Mouse (Mus musculus): ENCODE measurements around the gene Slco3a1. TPM values are rescaled to one million over a fixed set of nuclear protein-coding genes. Genes with fewer than 3 reads are reported as not detected.

The Slco3a1 gene
- polyA plus RNA-seq, 1 experiment from 2014 or later = 7.0 TPM

DNA sequence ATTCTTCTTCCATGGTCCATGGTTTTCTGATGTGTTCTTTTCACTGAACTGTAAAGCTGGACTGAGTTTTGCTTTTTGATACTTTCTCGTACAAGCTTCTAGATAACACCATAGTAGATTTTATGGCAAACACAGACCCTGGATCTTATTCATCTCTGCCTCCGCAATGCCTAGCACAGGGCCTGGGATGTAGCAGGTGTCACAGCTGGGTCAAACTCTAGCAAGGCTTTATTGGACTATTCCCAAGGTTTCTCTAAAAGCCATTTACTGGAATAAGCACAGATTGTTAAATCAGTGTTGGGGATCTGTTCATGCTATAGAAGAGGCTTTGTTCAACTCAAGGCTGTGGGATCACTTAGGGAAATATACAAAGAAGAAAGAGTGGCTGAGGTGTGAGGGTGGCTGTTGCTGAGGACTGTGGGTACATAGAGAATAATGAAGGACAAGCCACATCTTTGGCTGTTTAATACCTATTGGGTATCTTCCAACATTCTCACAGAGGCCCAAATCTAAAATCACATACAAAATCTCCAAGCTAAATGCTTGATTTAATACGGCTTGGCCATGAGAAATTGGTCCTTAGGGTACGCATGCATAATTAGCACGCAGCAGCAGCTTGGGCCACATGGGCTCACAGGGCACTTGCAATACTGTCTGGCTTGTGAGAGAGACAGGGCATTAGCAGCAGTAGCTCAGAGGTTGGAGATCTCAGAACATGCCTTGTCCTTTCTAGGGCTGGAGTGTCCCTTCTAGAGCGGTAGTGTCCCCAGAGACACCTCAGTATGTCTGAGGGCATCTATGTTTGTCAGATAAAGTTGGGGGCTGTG, 241.1 kb downstream of the Slco3a1 start:
- H3K4me1 ChIP-seq = no peaks in the 10 kb centered on the region
- no peaks in the 10 kb centered on the region for H3K9me3 ChIP-seq (replicated peaks)
- WGBS = 92% methylated on average over 6 of the region's 6 CpGs
- no peak overlapping the region for H3K27ac ChIP-seq (replicated peaks)
- H3K36me3 ChIP-seq = no peaks in the 10 kb centered on the region
- H3K27me3 ChIP-seq (ENCODE audit: low read depth, poor library complexity, severe bottlenecking) = no peaks in the 10 kb centered on the region
- DNase-seq (ENCODE audit: low spot score) = no peak
- H3K4me3 ChIP-seq = no peak overlapping the region

GRCm38 (mm10) chr7:74311536-74311935, 243.0 kb downstream of the Slco3a1 start:
- 64% methylated on average over 4 of the region's 4 CpGs for WGBS

GRCm38 (mm10) chr7:74303611-74304300, 250.8 kb downstream of the Slco3a1 start:
- Histone ChIP-seq H3K9me3 (replicated peaks) (no peaks in the 10 kb centered on the region), H3K4me3 (no peak overlapping the region), H3K4me1 (0 out of 2 replicates have a peak, but pooled peaks cover 6% of the 10 kb centered on the region), H3K27me3 (ENCODE audit: low read depth, poor library complexity, severe bottlenecking) (no peaks in the 10 kb centered on the region), H3K36me3 (no peaks in the 10 kb centered on the region), H3K27ac (replicated peaks) (no peak overlapping the region)
- DNase-seq (ENCODE audit: low spot score) = no peak
- WGBS = 77% methylated on average over 14 of the region's 14 CpGs

More at GRCm38 (mm10) chr7:74311536-74311935, 243.0 kb downstream of the Slco3a1 start:
- H3K4me1 ChIP-seq = no peaks in the 10 kb centered on the region
- no peak overlapping the region for H3K4me3 ChIP-seq
- H3K27ac ChIP-seq (replicated peaks) = no peak overlapping the region
- DNase-seq (ENCODE audit: low spot score) = no peak
- no peaks in the 10 kb centered on the region for H3K9me3 ChIP-seq (replicated peaks)
- H3K36me3 ChIP-seq = no peaks in the 10 kb centered on the region
- no peaks in the 10 kb centered on the region for H3K27me3 ChIP-seq (ENCODE audit: low read depth, poor library complexity, severe bottlenecking)

GRCm38 (mm10) chr7:74303081-74303480, 251.5 kb downstream of the Slco3a1 start:
- no peaks in the 10 kb centered on the region for H3K9me3 ChIP-seq (replicated peaks)
- no peak overlapping the region for H3K4me3 ChIP-seq
- no peak overlapping the region for H3K27ac ChIP-seq (replicated peaks)
- 80% methylated on average over 5 of the region's 5 CpGs for WGBS
- no peaks in the 10 kb centered on the region for H3K36me3 ChIP-seq
- no peaks in the 10 kb centered on the region for H3K27me3 ChIP-seq (ENCODE audit: low read depth, poor library complexity, severe bottlenecking)
- H3K4me1 ChIP-seq = 0 out of 2 replicates have a peak, but pooled peaks cover 6% of the 10 kb centered on the region
- DNase-seq (ENCODE audit: low spot score) = no peak

GRCm38 (mm10) chr7:74286531-74286930, 268.0 kb downstream of the Slco3a1 start:
- Histone ChIP-seq H3K36me3 (no peaks in the 10 kb centered on the region), H3K4me3 (no peak overlapping the region), H3K27me3 (ENCODE audit: low read depth, poor library complexity, severe bottlenecking) (no peaks in the 10 kb centered on the region), H3K4me1 (peaks cover 5% of the 10 kb centered on the region; the same call in 1 of the 2 replicates), H3K27ac (replicated peaks) (no peak overlapping the region), H3K9me3 (replicated peaks) (no peaks in the 10 kb centered on the region)
- no peak for DNase-seq (ENCODE audit: low spot score)
- 86% methylated on average over 4 of the region's 4 CpGs for WGBS

- no peak for DNase-seq (ENCODE audit: low spot score)
- no peaks in the 10 kb centered on the region for H3K36me3 ChIP-seq
- no peaks in the 10 kb centered on the region for H3K9me3 ChIP-seq (replicated peaks)
- H3K4me3 ChIP-seq = no peak overlapping the region
- no peak overlapping the region for H3K27ac ChIP-seq (replicated peaks)
- 90% methylated on average over 2 of the region's 2 CpGs for WGBS
- no peaks in the 10 kb centered on the region for H3K4me1 ChIP-seq
- no peaks in the 10 kb centered on the region for H3K27me3 ChIP-seq (ENCODE audit: low read depth, poor library complexity, severe bottlenecking)
Measured at GRCm38 (mm10) chr7:74280371-74280770, 274.2 kb downstream of the Slco3a1 start.

DNA sequence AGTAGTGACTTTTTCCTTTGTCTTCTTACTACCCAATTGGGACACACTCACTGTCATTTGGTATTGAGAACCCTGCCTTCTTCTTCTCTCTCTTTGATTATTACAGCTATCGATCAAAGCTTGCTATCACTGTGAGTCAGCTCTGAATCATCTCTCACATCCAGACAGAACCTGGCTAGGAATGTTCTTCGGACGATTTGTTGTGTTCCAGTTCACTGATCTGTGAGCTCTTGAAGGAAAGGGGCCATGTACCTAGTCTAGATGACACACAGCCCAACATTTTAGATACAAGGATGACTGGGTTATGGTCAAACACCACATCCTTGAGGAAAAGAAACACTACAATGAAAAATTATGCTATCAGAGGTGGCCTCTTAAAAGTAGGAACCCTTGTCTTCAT, 275.2 kb downstream of the Slco3a1 start:
- H3K4me3 ChIP-seq = no peak overlapping the region
- no peak for DNase-seq (ENCODE audit: low spot score)
- no peaks in the 10 kb centered on the region for H3K27me3 ChIP-seq (ENCODE audit: low read depth, poor library complexity, severe bottlenecking)
- no peaks in the 10 kb centered on the region for H3K9me3 ChIP-seq (replicated peaks)
- WGBS = 94% methylated on average over 3 of the region's 3 CpGs
- no peaks in the 10 kb centered on the region for H3K4me1 ChIP-seq
- H3K36me3 ChIP-seq = no peaks in the 10 kb centered on the region
- no peak overlapping the region for H3K27ac ChIP-seq (replicated peaks)

DNA sequence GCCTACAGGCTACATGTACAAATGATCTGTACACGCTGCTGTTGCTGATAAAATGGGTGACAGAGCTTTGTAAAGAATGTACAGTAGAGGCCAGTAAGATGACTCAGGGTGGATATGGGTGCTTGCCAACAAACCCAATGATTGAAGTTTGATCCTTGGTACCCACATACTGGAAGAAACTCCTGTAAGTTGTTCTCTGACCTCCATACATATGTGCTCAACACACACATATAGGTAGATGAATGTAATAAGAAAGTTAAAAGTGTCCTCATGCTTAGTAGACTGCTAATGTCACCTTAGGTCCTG, 284.5 kb downstream of the Slco3a1 start:
- H3K4me3 ChIP-seq = no peak overlapping the region
- H3K27me3 ChIP-seq (ENCODE audit: low read depth, poor library complexity, severe bottlenecking) = no peaks in the 10 kb centered on the region
- DNase-seq (ENCODE audit: low spot score) = no peak
- no peaks in the 10 kb centered on the region for H3K36me3 ChIP-seq
- WGBS = 88% methylated on average over 1 of the region's 1 CpGs
- no peak overlapping the region for H3K27ac ChIP-seq (replicated peaks)
- H3K9me3 ChIP-seq (replicated peaks) = no peaks in the 10 kb centered on the region
- no peaks in the 10 kb centered on the region for H3K4me1 ChIP-seq

GRCm38 (mm10) chr7:74269283-74270088, 285.1 kb downstream of the Slco3a1 start:
- Histone ChIP-seq H3K27me3 (ENCODE audit: low read depth, poor library complexity, severe bottlenecking) (no peaks in the 10 kb centered on the region), H3K27ac (replicated peaks) (no peak overlapping the region), H3K4me3 (no peak overlapping the region), H3K9me3 (replicated peaks) (no peaks in the 10 kb centered on the region), H3K36me3 (no peaks in the 10 kb centered on the region), H3K4me1 (no peaks in the 10 kb centered on the region)
- no peak for DNase-seq (ENCODE audit: low spot score)
- 91% methylated on average over 11 of the region's 11 CpGs for WGBS

DNA sequence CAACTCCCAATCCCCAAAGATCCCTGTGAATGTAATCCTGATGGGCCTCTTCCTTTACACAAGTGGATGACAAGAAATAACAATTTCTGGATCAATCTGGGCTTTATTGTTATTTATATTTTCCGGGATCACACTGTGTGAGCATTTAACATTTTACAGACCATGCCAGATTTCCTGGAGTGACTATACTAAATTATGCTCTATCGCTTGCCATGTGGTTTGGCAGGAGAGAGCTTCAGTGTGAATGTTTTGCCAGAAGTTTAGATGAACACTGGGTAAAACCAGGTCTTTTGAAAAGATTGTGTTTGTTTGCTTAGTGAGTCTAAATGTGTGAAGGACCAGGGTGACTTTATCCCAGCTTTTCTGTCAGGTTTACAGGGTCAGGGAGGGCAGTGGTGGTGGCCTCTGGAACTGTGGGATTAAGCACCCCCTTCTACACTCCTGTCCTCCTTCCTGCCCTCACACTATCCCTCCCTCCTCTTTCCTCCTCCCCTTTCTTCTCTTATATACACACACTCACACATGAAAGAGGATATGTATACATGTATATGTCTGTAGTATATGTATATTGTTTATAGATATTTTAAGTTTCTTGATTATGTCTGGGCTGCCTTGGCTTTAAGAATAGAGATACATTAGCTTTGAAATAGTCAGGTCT, 287.9 kb downstream of the Slco3a1 start:
- no peak overlapping the region for H3K27ac ChIP-seq (replicated peaks)
- no peaks in the 10 kb centered on the region for H3K36me3 ChIP-seq
- 83% methylated on average over 2 of the region's 2 CpGs for WGBS
- H3K9me3 ChIP-seq (replicated peaks) = no peaks in the 10 kb centered on the region
- DNase-seq (ENCODE audit: low spot score) = no peak
- H3K27me3 ChIP-seq (ENCODE audit: low read depth, poor library complexity, severe bottlenecking) = no peaks in the 10 kb centered on the region
- H3K4me3 ChIP-seq = no peak overlapping the region
- H3K4me1 ChIP-seq = no peaks in the 10 kb centered on the region

- H3K36me3 ChIP-seq = no peaks in the 10 kb centered on the region
- no peaks in the 10 kb centered on the region for H3K27me3 ChIP-seq (ENCODE audit: low read depth, poor library complexity, severe bottlenecking)
- WGBS = 87% methylated on average over 3 of the region's 3 CpGs
- no peaks in the 10 kb centered on the region for H3K9me3 ChIP-seq (replicated peaks)
- DNase-seq (ENCODE audit: low spot score) = no peak
- H3K27ac ChIP-seq (replicated peaks) = no peak overlapping the region
- no peaks in the 10 kb centered on the region for H3K4me1 ChIP-seq
- no peak overlapping the region for H3K4me3 ChIP-seq
Measured at GRCm38 (mm10) chr7:74256291-74256690, 298.3 kb downstream of the Slco3a1 start.

DNA sequence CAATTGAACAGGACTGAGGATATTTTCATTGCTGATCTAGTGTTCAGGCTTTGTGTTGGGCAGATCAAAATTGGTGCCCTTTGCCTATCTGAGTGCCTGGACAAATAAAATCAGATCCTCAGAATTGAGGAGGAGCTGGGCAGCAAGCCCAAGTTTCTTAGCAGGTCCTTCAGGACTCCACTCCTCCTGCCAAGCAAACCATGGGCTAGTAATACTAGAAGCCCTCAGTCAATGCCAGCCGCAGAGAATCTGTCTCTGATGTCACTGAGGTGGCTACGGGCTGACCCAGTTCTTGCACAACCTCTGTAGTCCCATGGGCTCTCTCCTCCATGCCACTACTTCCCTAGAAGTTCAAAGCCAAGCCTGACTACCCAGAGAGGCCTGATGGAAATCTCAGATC, 302.5 kb downstream of the Slco3a1 start:
- Histone ChIP-seq H3K4me3 (no peak overlapping the region), H3K27ac (replicated peaks) (no peak overlapping the region), H3K4me1 (no peaks in the 10 kb centered on the region), H3K9me3 (replicated peaks) (no peaks in the 10 kb centered on the region), H3K36me3 (no peaks in the 10 kb centered on the region), H3K27me3 (ENCODE audit: low read depth, poor library complexity, severe bottlenecking) (no peaks in the 10 kb centered on the region)
- DNase-seq (ENCODE audit: low spot score) = no peak
- 95% methylated on average over 2 of the region's 2 CpGs for WGBS

All from midbrain, embryonic 10.5 days (tissue).